Mouse (Mus musculus) cerebellum, adult 18-20 months (tissue): ENCODE measurements around the gene Gm21663.
"Not testable (repeated sequence)": the region's sequence is repeated elsewhere in the genome, so short reads cannot be mapped to it uniquely, and the experiment has no call there.

ENCODE experiments used
- DNase-seq, 2 experiments: peaks; one replicate each; pipeline ENCODE4 v3.0.0; 2021

The Gm21663 gene

DNA sequence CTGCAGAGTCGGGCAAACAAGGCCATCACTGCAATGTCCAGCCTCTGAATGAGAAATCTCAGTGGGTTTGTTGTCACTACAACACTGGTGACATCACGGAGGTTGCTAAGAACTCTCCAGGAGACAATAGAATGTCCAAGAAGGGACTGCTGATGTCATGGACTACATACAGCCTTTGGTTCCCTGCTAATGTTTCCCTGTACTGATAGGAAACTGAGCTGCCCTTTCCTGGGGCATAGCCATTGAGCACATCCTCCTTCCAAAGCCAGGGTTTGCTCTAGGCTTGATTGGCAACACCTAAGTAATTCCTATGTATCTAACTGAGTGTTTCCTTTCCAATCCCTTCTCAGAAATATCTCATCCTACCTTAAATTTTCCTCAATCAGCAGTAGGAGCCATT lies at the start of gene Gm21663:
Gm21663 (minus strand) TSS at position 101 of the 400 bp plus-strand sequence.
- not testable (repeated sequence) for DNase-seq

DNA sequence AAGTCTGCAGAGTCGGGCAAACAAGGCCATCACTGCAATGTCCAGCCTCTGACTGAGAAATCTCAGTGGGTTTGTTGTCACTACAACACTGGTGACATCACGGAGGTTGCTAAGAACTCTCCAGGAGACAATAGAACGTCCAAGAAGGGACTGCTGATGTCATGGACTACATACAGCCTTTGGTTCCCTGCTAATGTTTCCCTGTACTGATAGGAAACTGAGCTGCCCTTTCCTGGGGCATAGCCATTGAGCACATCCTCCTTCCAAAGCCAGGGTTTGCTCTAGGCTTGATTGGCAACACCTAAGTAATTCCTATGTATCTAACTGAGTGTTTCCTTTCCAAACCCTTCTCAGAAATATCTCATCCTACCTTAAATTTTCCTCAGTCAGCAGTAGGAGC lies 46.4 kb upstream of the Gm21663 start, which contains the start of gene Gm21698:
Gm21698 (minus strand) TSS at position 101 of the 400 bp plus-strand sequence.
- DNase-seq: not testable (repeated sequence)

DNA sequence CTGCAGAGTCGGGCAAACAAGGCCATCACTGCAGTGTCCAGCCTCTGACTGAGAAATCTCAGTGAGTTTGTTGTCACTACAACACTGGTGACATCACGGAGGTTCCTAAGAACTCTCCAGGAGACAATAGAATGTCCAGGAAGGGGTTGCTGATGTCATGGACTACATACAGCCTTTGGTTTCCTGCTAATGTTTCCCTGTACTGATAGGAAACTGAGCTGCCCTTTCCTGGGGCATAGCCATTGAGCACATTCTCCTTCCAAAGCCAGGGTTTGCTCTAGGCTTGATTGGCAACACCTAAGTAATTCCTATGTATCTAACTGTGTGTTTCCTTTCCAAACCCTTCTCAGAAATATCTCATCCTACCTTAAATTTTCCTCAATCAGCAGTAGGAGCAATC lies 30.4 kb upstream of the Gm21663 start, which contains the start of gene Gm21680:
Gm21680 (minus strand) TSS at position 101 of the 400 bp plus-strand sequence.
- not testable (repeated sequence) for DNase-seq

DNA sequence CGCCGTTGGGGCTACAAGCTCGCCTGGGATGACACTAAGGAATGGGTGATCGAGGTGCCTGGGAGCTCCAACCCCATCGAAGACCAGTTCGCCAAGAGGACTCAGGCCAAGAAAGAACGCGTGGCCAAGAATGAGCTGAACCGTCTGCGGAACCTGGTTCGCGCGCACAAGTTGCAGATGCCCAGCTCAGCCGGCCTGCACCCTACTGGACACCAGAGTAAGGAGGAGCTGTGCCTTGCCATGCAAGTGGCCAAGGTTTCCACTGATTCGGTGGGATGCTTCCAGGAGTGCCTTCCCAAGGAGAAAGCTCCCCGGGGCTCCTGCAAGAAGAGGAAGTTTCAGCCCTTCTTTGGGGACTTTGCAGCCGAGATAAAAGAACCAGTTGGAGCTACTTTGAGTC lies 14.9 kb upstream of the Gm21663 start:
- DNase-seq: not testable (repeated sequence)

DNA sequence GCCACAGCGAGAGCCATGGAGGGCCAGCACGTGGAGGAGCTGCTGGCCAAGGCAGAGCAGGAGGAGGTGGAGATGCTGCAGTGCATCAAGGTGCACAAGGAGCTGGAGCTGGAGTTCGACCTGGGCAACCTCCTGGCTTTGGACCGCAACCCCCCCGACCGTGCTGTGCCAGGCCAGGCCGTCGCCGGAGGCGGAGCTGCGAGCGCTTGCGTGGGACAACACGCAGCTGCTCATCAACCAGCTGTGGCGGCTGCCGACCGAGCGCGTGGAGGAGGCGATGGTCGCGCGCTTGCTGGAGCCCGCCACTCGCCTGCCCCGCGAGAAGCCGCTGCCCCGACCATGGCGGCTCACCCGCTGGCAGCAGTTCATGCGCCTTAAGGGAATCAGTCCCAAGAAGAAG lies 14.4 kb upstream of the Gm21663 start:
- not testable (repeated sequence) for DNase-seq

DNA sequence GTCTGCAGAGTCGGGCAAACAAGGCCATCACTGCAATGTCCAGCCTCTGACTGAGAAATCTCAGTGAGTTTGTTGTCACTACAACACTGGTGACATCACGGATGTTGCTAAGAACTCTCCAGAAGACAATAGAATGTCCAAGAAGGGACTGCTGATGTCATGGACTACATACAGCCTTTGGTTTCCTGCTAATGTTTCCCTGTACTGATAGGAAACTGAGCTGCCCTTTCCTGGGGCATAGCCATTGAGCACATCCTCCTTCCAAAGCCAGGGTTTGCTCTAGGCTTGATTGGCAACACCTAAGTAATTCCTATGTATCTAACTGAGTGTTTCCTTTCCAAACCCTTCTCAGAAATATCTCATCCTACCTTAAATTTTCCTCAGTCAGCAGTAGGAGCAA lies 12.1 kb upstream of the Gm21663 start, which contains the start of gene Gm21671:
Gm21671 (minus strand) TSS at position 101 of the 400 bp plus-strand sequence.
- DNase-seq: not testable (repeated sequence)

DNA sequence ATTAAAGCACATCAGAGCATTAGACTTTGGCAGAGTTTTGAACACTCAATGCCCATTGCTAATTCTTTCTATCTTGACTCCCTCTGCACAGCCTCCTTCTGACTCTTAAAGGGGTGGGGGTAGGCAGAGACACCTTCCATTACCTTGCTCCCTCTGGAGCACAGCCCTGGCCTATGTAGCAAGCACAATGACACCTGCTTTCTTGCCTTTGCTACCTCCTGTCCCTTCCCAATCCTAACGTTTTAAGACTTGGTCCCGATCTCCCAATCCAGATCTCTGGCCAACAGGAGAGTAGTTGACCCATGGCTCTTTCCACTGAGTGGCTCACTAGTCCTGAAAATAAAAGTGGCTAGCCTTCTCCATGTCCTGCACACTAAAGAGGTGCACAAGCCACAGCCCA lies 3.2 kb upstream of the Gm21663 start:
- DNase-seq: not testable (repeated sequence)

DNA sequence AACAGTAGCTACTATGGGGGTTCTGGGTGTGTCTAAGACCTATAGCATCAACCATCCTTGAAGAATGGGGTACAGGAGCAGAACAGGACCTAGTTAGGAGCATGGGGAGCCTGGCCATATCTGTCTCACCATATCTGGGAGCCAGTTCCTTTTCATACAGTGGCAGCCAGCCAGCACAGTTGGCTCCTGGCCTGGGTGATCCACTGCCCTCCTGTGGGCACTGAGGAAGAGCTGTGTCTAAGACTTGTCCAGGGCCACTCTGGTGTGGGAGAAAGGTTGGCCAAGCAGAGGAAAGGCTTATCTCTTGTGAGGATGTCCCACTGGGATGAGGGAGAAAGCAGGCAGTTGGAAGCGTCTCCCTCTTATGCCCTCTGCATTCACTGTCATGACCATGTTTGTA lies 50.9 kb downstream of the Gm21663 start:
- peak; percentile 89 to 93 for DNase-seq

DNA sequence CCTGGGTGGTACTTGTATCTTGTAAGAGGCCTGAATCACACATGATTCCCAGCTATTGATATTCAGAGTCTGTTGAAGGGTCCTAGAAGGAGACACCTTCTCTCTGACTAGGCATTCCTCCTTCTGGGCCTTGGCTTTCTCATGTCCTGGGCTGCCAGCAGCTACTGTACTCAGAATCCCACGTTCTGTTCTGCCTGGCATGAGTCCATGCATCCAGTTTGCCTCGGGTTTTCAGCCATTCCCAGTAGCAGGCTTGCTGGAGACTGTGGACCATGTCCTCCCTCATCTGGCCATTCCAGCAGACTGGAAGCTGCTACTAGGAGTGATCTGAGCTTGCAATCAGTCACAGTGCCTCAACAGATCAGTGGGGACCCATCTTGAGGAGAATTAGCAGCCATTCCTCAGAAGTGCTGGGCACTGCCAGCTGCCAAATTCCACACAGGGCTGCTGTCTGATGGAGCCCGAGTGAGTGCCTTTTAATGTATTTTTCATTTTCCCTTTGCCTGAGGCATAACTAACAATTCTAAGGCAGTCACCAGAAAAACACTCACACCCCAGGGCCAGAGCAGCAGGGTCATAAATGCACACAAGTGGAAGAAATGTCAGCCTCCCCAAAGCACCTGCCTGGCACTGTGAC lies 52.3 kb downstream of the Gm21663 start:
- peak; percentile 28 to 34 for DNase-seq

DNA sequence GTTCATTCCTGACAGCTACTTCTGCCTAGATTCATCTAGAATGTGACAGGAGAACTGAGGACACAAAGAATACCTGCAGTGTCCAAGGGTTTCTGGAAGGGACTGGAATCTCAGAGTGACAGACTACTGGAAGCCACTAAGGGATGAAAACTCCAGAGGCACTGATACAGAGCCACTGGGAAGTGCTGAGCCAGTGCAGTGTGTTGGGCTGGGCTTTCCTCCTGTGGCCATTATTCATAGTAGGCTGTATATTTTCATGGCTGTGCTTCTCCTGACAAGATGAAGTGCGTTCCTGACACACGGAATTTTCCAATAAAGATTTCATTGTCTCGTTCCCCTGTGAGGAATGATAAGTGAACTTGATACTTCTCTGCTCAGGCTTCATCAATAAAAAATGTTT lies 55.5 kb downstream of the Gm21663 start:
- DNase-seq: no peak
